Mouse (Mus musculus): Measurements from ENCODE around the gene Gm5142.

DNA sequence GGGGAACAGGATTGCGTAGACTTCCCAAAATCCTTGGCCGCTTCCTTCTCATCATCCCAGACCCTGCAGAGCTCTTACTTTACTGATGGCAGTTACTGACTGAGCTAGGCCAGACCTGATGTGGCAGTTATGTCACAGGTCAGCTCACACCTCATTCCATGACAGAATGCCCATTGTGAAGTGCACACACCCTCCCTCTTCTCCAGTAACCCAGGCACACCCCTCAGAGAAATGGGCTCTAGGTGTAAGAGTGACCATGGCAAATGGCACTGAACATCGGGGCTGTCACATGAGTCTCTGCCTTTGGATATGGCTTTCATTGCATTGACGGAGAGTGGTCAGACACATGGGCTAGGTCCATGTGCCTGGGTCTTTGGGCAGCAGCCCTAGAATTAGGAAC, 35.8 kb downstream of the Gm5142 start, which contains the start of gene 1700129C05Rik:
- TF ChIP-seq CTCF (IDR thresholded peaks at IDR 0.05; ENCODE audit: low read depth): no peak
- no peak for TF ChIP-seq EP300 (IDR thresholded peaks at IDR 0.05; ENCODE audit: low read depth)

All from liver, postnatal 0 days (tissue).